Mouse (Mus musculus) E14TG2a.4 (cell line): ENCODE results near the gene Lars2.

Source experiments
- CTCF ChIP-seq: conservative IDR thresholded peaks from 2 replicates; pipeline ENCODE4 v1.5.1; 2014; ENCODE audit warnings: low read length
- NANOG ChIP-seq: IDR thresholded peaks from 2 replicates; pipeline ENCODE4 v1.6.1; 2014; ENCODE audit warnings: borderline replicate concordance, low read length, mixed read lengths
- POU5F1 ChIP-seq: IDR thresholded peaks from 2 replicates; pipeline ENCODE4 v1.6.1; 2014; ENCODE audit warnings: low read length, borderline replicate concordance

DNA sequence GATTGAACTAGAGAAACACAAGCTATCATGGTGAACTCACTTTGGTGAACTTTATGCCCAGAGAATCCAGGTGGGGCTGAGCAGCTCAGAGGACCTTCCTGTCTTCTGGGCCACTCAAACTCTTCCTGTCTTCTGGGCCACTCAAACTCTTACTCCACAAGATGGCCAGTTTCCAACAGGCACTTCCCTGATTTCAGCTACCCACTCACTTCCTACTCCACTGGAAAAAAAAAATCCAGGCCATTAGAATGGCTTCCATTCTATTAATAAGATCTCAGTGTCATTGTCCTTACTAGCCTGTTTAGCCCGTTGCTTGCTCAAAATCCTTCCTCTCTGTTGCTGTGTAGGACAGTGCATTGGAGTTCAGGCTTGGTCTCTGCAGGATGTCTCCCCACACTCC is 108.8 kb downstream of the Lars2 start:
- TF ChIP-seq CTCF (no peak), POU5F1 (no peak), NANOG (no peak)
